Mouse (Mus musculus): ENCODE data around the gene Slc38a2. TPM values are rescaled to one million over a fixed set of nuclear protein-coding genes. Genes with fewer than 3 reads are reported as not detected.
A peak's percentile ranks its signal among the peaks of the same experiment; 100 is the strongest.

Gene Slc38a2
- polyA plus RNA-seq, 1 experiment from 2014 or later = 190 TPM

DNA sequence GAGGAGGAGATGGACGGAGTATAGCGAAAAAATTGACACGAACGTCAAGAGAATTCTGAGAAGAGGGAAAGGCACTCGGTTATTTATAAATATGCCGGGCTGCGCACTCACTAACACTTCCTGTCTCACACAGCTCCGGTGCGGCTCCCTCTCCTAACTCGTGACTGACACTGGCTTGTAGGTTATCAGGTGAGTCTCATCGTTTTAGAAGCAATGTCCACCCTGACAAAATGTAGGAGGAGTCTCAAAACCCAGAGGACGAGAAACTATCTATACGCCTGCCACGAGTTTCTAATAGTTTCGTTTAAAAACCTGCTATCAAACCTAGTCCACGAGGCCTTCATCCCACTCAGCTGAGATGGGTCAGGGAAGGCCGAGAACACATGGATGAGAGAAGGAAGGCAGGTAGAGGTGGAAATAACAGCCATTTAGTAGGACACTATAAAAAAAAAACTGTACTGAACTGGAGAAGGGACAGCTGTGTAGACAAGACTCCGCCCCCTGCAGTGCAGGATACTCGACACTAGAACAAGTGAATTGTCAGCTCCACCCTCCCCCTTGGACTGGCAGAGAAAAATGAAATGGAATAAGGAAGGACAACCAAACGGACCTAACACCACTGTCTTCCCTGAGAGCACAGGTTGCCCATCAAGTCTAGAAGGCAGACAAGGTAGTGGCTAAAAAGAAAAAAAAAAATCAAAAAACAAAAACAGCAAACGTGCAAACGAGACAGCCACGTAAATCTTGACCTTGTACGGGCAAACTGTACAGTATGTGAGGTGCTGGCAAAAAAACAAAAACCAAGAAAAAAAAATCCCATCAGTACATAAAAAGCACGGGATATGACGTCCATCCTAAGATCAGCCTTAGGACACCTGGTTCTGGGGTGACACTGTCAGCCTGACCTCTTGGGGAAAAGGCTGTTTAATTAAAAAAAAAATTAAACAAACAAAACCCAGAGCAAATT is 3.8 kb downstream of the Slc38a2 start:
- Histone ChIP-seq H3K9ac (ENCODE audit: low read length) (peak overlapping the region; percentile 99), H3K9me3 (replicated peaks; ENCODE audit: control insufficient read depth, low read length) (no peaks in the 10 kb centered on the region), H3K27ac (ENCODE audit: low read length) (peak overlapping the region; percentile 99), H3K4me3 (ENCODE audit: low read length) (peak overlapping the region; percentile 89), H3K4me2 (ENCODE audit: low read depth, low read length) (peak overlapping the region; percentile 76), H3K27me3 (ENCODE audit: control insufficient read depth, insufficient read depth, low read length) (no peaks in the 10 kb centered on the region), H3K36me3 (ENCODE audit: control insufficient read depth, insufficient read depth) (peaks cover 54% of the 10 kb centered on the region), H3K4me1 (ENCODE audit: control insufficient read depth, insufficient read depth, low read length) (peaks cover 33% of the 10 kb centered on the region)
- 44% methylated on average over 26 of the region's 26 CpGs for WGBS
- no peak for ATAC-seq (replicated peaks; ENCODE audit: extremely low read depth, insufficient read depth, low FRiP score)

DNA sequence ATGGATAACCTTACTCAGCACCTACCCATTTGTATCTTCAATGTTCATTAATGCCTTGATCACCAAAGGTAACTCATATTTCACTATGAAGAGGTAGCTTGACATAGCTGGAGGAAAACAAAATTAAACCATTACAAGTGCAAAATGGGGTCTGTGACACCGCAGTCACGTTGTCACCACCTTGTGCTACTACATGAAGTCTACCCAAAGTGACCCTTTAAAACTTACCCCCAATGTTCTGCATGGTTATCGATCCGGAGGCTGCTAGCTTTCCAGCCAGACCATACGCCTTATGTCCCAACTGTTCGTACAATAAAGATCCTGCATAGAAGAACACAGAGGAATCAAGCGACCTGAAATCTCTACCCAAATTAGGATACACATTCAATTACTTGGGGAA is 4.5 kb downstream of the Slc38a2 start:
- no peaks in the 10 kb centered on the region for H3K9me3 ChIP-seq (replicated peaks; ENCODE audit: control insufficient read depth, low read length)
- peaks cover 61% of the 10 kb centered on the region for H3K36me3 ChIP-seq (ENCODE audit: control insufficient read depth, insufficient read depth)
- 82% methylated on average over 7 of the region's 7 CpGs for WGBS
- peak overlapping the region; percentile 99 for H3K9ac ChIP-seq (ENCODE audit: low read length)
- H3K27me3 ChIP-seq (ENCODE audit: control insufficient read depth, insufficient read depth, low read length) = no peaks in the 10 kb centered on the region
- peak overlapping the region; percentile 67 for H3K27ac ChIP-seq (ENCODE audit: low read length)
- H3K4me3 ChIP-seq (ENCODE audit: low read length) = peak overlapping the region; percentile 89
- peaks cover 31% of the 10 kb centered on the region for H3K4me1 ChIP-seq (ENCODE audit: control insufficient read depth, insufficient read depth, low read length)
- no peak for ATAC-seq (replicated peaks; ENCODE audit: extremely low read depth, insufficient read depth, low FRiP score)
- peak overlapping the region; percentile 76 for H3K4me2 ChIP-seq (ENCODE audit: low read depth, low read length)

DNA sequence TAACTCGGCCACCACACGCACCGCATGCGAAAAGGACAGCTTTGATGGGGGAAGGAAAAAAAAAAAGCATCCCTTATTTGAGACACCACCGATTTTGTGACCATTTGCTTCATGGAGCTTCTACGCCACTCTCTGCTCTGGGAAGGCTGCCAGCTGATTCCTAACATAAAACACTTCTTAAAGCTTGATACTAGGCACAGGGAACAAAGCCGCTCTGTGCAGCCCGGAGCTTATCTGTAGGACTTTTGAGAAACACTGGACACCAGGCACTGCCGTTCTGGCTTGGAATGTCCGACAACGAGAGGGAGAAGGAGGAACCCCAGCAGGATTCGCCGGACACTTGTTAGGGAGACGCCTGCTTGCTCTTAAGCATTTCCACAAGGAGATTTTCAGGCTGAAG is 5.8 kb downstream of the Slc38a2 start:
- H3K9ac ChIP-seq (ENCODE audit: low read length) = peak overlapping the region; percentile 99
- H3K27me3 ChIP-seq (ENCODE audit: control insufficient read depth, insufficient read depth, low read length) = no peaks in the 10 kb centered on the region
- H3K27ac ChIP-seq (ENCODE audit: low read length) = peak overlapping the region; percentile 78
- peaks cover 71% of the 10 kb centered on the region for H3K36me3 ChIP-seq (ENCODE audit: control insufficient read depth, insufficient read depth)
- no peak; the same call in 1 of the 2 replicates for ATAC-seq (replicated peaks; ENCODE audit: extremely low read depth, insufficient read depth, low FRiP score)
- peak overlapping the region; percentile 42 for H3K4me3 ChIP-seq (ENCODE audit: low read length)
- H3K4me2 ChIP-seq (ENCODE audit: low read depth, low read length) = peak overlapping the region; percentile 76
- H3K9me3 ChIP-seq (replicated peaks; ENCODE audit: control insufficient read depth, low read length) = no peaks in the 10 kb centered on the region
- WGBS = 30% methylated on average over 14 of the region's 14 CpGs
- H3K4me1 ChIP-seq (ENCODE audit: control insufficient read depth, insufficient read depth, low read length) = peaks cover 36% of the 10 kb centered on the region

DNA sequence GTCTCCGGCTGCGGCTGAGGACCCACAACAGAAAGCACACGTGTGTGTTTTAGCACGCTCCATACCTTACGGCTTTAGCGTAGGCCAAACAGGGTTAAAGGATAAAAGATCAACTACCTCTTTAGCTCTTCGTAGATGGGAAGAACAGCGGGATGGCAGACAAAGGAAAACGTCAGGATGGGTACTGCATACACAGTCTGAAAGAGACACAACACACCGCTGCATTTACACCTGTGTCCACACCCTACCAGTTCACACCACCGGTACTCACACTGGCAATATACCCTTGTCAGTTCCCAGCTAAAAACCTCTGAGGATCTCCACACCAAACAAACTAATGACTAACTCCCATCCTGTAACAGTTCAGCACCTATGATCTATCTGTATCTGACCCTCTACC is 7.1 kb downstream of the Slc38a2 start:
- Histone ChIP-seq H3K9ac (ENCODE audit: low read length) (no peak overlapping the region), H3K4me3 (ENCODE audit: low read length) (no peak overlapping the region)

DNA sequence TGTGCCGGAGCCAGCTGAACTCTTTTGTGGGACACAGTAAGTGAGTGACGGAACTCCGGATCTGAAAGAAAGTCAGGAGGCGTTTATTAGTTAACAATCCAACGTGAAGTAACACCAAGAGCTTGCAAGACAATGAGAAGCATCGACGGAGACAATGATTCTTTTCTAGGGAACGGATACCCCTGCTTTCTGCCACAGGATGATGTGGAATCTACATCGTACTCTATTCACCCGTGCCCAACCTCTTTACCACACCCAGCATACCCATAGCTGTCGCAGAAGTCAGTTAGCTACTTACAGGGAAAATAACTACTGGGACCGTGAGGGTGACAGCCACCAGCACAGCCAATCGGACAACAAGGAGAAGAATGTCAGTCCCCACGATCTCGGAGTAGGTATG is 8.1 kb downstream of the Slc38a2 start:
- Histone ChIP-seq H3K27ac (ENCODE audit: low read length) (no peak overlapping the region), H3K4me2 (ENCODE audit: low read depth, low read length) (no peak overlapping the region), H3K4me3 (ENCODE audit: low read length) (no peak overlapping the region), H3K9me3 (replicated peaks; ENCODE audit: control insufficient read depth, low read length) (no peaks in the 10 kb centered on the region), H3K9ac (ENCODE audit: low read length) (peak overlapping the region; percentile 41), H3K4me1 (ENCODE audit: control insufficient read depth, insufficient read depth, low read length) (peaks cover 31% of the 10 kb centered on the region), H3K27me3 (ENCODE audit: control insufficient read depth, insufficient read depth, low read length) (no peaks in the 10 kb centered on the region), H3K36me3 (ENCODE audit: control insufficient read depth, insufficient read depth) (peaks cover 79% of the 10 kb centered on the region)
- WGBS = 84% methylated on average over 15 of the region's 15 CpGs
- ATAC-seq (replicated peaks; ENCODE audit: extremely low read depth, insufficient read depth, low FRiP score) = no peak

More for the DNA sequence above, 7.1 kb downstream of the Slc38a2 start:
- ATAC-seq (replicated peaks; ENCODE audit: extremely low read depth, insufficient read depth, low FRiP score) = no peak
- peaks cover 77% of the 10 kb centered on the region for H3K36me3 ChIP-seq (ENCODE audit: control insufficient read depth, insufficient read depth)
- H3K27me3 ChIP-seq (ENCODE audit: control insufficient read depth, insufficient read depth, low read length) = no peaks in the 10 kb centered on the region
- no peak overlapping the region for H3K4me2 ChIP-seq (ENCODE audit: low read depth, low read length)
- whole genome bisulfite sequencing = 88% methylated on average over 11 of the region's 11 CpGs
- no peaks in the 10 kb centered on the region for H3K9me3 ChIP-seq (replicated peaks; ENCODE audit: control insufficient read depth, low read length)
- peaks cover 36% of the 10 kb centered on the region for H3K4me1 ChIP-seq (ENCODE audit: control insufficient read depth, insufficient read depth, low read length)
- H3K27ac ChIP-seq (ENCODE audit: low read length) = no peak overlapping the region

DNA sequence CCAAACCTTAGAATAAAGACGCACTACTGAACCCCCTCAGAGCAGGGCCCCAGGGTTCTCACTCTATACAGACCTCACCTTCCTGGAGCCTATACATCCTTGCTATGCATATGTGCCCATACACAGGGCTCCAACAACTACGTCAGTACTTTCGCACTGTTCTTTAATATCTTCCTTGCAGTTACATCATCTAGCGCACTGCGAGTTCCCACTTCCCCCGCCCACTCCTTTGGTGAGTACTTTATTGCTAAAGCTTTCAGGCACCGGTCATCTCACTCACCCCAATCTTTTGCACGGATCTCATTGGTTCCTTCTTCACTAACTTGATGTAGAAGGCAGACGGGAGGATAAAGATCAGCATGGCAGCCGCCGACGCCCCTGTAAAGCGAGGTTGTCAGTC is 8.7 kb downstream of the Slc38a2 start:
- Histone ChIP-seq H3K9me3 (replicated peaks; ENCODE audit: control insufficient read depth, low read length) (no peaks in the 10 kb centered on the region), H3K4me1 (ENCODE audit: control insufficient read depth, insufficient read depth, low read length) (peaks cover 27% of the 10 kb centered on the region), H3K27ac (ENCODE audit: low read length) (no peak overlapping the region), H3K9ac (ENCODE audit: low read length) (no peak overlapping the region), H3K4me2 (ENCODE audit: low read depth, low read length) (no peak overlapping the region), H3K27me3 (ENCODE audit: control insufficient read depth, insufficient read depth, low read length) (no peaks in the 10 kb centered on the region), H3K4me3 (ENCODE audit: low read length) (no peak overlapping the region), H3K36me3 (ENCODE audit: control insufficient read depth, insufficient read depth) (peaks cover 79% of the 10 kb centered on the region)
- no peak for ATAC-seq (replicated peaks; ENCODE audit: extremely low read depth, insufficient read depth, low FRiP score)
- 90% methylated on average over 13 of the region's 13 CpGs for WGBS

DNA sequence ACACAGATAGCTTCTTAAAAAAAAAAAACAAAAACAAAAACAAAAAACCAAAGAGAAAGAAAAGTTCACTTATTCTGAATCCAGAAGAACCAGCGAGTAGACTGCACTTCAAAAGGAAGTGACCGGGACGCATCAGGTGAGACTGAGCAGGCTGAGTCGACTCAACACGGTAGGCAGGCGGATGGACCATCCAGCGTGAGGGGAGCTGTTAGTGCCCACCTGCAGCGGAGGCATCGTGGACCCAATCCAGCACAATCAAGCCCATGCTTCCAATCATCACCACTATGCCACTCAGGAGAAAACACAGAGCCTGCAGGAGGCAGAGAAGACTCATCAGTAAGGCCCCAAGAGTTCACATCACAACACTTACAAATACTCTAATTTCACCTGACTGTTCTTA is 9.6 kb downstream of the Slc38a2 start:
- Histone ChIP-seq H3K9me3 (replicated peaks; ENCODE audit: control insufficient read depth, low read length) (no peaks in the 10 kb centered on the region), H3K4me3 (ENCODE audit: low read length) (no peak overlapping the region), H3K4me2 (ENCODE audit: low read depth, low read length) (no peak overlapping the region), H3K9ac (ENCODE audit: low read length) (no peak overlapping the region), H3K36me3 (ENCODE audit: control insufficient read depth, insufficient read depth) (peaks cover 70% of the 10 kb centered on the region), H3K27ac (ENCODE audit: low read length) (0 out of 2 replicates have a peak overlapping the region, but pooled peaks have one; percentile 16), H3K27me3 (ENCODE audit: control insufficient read depth, insufficient read depth, low read length) (no peaks in the 10 kb centered on the region), H3K4me1 (ENCODE audit: control insufficient read depth, insufficient read depth, low read length) (peaks cover 18% of the 10 kb centered on the region)
- WGBS = 77% methylated on average over 9 of the region's 9 CpGs
- no peak for ATAC-seq (replicated peaks; ENCODE audit: extremely low read depth, insufficient read depth, low FRiP score)

DNA sequence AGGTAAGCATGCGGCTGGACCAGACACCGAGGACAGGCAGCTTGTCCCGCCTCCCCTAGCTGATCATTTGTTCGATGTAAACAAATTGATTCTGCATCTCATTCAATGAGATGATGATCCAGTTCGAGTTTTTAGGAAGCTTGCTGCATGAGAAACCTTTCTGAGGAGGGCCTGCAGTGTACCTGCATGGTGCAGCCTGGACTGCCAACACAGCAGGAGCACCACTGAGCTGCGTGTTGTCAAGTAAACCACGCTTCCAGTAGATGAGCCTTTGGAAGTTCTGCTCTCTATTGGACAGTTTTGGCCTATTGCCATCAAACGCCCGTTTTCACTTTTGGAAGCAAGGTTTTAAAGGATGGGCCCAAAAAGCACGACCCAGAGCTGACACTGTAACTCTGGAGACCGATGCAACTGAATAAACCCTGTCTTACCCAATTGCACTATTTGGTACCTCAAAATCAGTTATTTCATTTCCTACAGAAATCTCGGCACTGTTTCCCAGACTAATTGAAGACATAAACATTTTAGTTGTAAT is 10.7 kb downstream of the Slc38a2 start:
- Histone ChIP-seq H3K4me1 (ENCODE audit: control insufficient read depth, insufficient read depth, low read length) (peaks cover 15% of the 10 kb centered on the region), H3K9ac (ENCODE audit: low read length) (no peak overlapping the region), H3K4me2 (ENCODE audit: low read depth, low read length) (no peak overlapping the region), H3K4me3 (ENCODE audit: low read length) (no peak overlapping the region), H3K36me3 (ENCODE audit: control insufficient read depth, insufficient read depth) (peaks cover 59% of the 10 kb centered on the region), H3K27ac (ENCODE audit: low read length) (no peak overlapping the region), H3K27me3 (ENCODE audit: control insufficient read depth, insufficient read depth, low read length) (no peaks in the 10 kb centered on the region), H3K9me3 (replicated peaks; ENCODE audit: control insufficient read depth, low read length) (no peaks in the 10 kb centered on the region)
- 88% methylated on average over 12 of the region's 12 CpGs for WGBS
- ATAC-seq (replicated peaks; ENCODE audit: extremely low read depth, insufficient read depth, low FRiP score) = no peak

DNA sequence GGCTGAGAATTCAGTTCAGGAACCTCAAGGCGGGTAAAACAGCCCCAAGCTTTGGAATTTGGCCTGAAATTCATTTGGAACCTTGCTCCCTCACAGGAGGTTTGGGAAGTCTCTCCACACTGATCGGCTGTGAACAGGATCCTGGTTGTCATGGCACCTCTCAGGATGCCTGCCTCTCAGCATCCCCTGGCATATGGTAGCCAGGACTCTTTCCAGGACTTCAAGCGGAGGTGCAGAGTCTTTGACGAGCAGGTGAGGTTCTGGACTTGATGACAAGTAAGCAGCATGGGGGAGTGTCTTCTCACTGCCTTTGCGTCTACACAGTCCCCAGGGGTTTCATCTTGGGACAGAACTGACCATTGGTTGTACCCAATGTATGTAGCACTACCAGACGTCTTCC is 11.5 kb downstream of the Slc38a2 start:
- H3K4me1 ChIP-seq (ENCODE audit: control insufficient read depth, insufficient read depth, low read length) = peaks cover 14% of the 10 kb centered on the region
- H3K4me3 ChIP-seq (ENCODE audit: low read length) = no peak overlapping the region
- no peaks in the 10 kb centered on the region for H3K27me3 ChIP-seq (ENCODE audit: control insufficient read depth, insufficient read depth, low read length)
- no peaks in the 10 kb centered on the region for H3K9me3 ChIP-seq (replicated peaks; ENCODE audit: control insufficient read depth, low read length)
- 74% methylated on average over 6 of the region's 6 CpGs for WGBS
- no peak overlapping the region for H3K4me2 ChIP-seq (ENCODE audit: low read depth, low read length)
- H3K9ac ChIP-seq (ENCODE audit: low read length) = no peak overlapping the region
- H3K36me3 ChIP-seq (ENCODE audit: control insufficient read depth, insufficient read depth) = peaks cover 53% of the 10 kb centered on the region
- no peak overlapping the region for H3K27ac ChIP-seq (ENCODE audit: low read length)
- ATAC-seq (replicated peaks; ENCODE audit: extremely low read depth, insufficient read depth, low FRiP score) = no peak

All from heart, embryonic 16.5 days (tissue).